Comparison of ENCODE assay signal across 16 mouse cellular contexts in genomic region chr13:25750460-25751408, GRCm38 (mm10).
DNase-seq lines count a peak whose midpoint lies in the region; ATAC-seq lines count a peak whose summit lies in the region.
"Had no signal": no experiment of that assay in that cellular context is flagged by ENCODE, and none has a peak within 500 bp of the region (broad histone marks: within the 10 kb centered on the region; RNA-seq: fewer than 3 reads in every experiment).

No protein-coding gene starts in this region.

- no peaks in the 10 kb centered on the region for H3K9me3 ChIP-seq in embryonic facial prominence, embryonic 11.5 days (replicated peaks; ENCODE audit: control insufficient read depth, low read length)
- no peaks in the 10 kb centered on the region for H3K9me3 ChIP-seq in forebrain, embryonic 11.5 days (ENCODE audit: control insufficient read depth, low read length)
- no peaks in the 10 kb centered on the region for H3K9me3 ChIP-seq in hindbrain, embryonic 10.5 days
- no peaks in the 10 kb centered on the region for H3K9me3 ChIP-seq in midbrain, embryonic 14.5 days (ENCODE audit: control insufficient read depth, low read length)
- H3K9me3 ChIP-seq: embryonic facial prominence, embryonic 15.5 days; limb, embryonic 15.5 days; stomach, embryonic 15.5 days had no signal

- H3K27me3 ChIP-seq in embryonic facial prominence, embryonic 11.5 days (ENCODE audit: control insufficient read depth, insufficient read depth, low read length), result no peaks in the 10 kb centered on the region
- H3K27me3 ChIP-seq in forebrain, embryonic 11.5 days (ENCODE audit: control insufficient read depth, insufficient read depth, low read length), result no peaks in the 10 kb centered on the region
- H3K27me3 ChIP-seq in hindbrain, embryonic 10.5 days (ENCODE audit: insufficient read depth, poor library complexity, severe bottlenecking), result no peaks in the 10 kb centered on the region
- no peaks in the 10 kb centered on the region for H3K27me3 ChIP-seq in midbrain, embryonic 14.5 days (ENCODE audit: control insufficient read depth, insufficient read depth, low read length)
- H3K27me3 ChIP-seq: embryonic facial prominence, embryonic 15.5 days; limb, embryonic 15.5 days; stomach, embryonic 15.5 days had no signal

- no peak overlapping the region for H3K9ac ChIP-seq in embryonic facial prominence, embryonic 11.5 days (replicated peaks; ENCODE audit: low read length)
- H3K9ac ChIP-seq in forebrain, embryonic 11.5 days (ENCODE audit: low read length), result 0 out of 2 replicates have a peak overlapping the region, but pooled peaks have one; percentile 6
- H3K9ac ChIP-seq in midbrain, embryonic 14.5 days (replicated peaks; ENCODE audit: low read length), result no peak overlapping the region
- H3K9ac ChIP-seq: embryonic facial prominence, embryonic 15.5 days; limb, embryonic 15.5 days; stomach, embryonic 15.5 days had no signal

- H3K27ac ChIP-seq in embryonic facial prominence, embryonic 11.5 days (replicated peaks; ENCODE audit: low read depth, low read length), result no peak overlapping the region
- H3K27ac ChIP-seq in forebrain, embryonic 11.5 days (ENCODE audit: low read depth, low read length), result peak overlapping the region; percentile 55
- H3K27ac ChIP-seq in hindbrain, embryonic 10.5 days, result peak overlapping the region; percentile 78
- H3K27ac ChIP-seq in midbrain, embryonic 14.5 days (replicated peaks; ENCODE audit: low read depth, low read length), result peak overlapping the region; percentile 75
- H3K27ac ChIP-seq: embryonic facial prominence, embryonic 15.5 days; limb, embryonic 15.5 days; stomach, embryonic 15.5 days had no signal

- peak; percentile 85 for ATAC-seq in embryonic facial prominence, embryonic 11.5 days (replicated peaks; ENCODE audit: insufficient number of reproducible peaks, low FRiP score, low TSS enrichment, low read depth)
- peak; percentile 82 for ATAC-seq in forebrain, embryonic 11.5 days (replicated peaks; ENCODE audit: low FRiP score)
- ATAC-seq in midbrain, embryonic 14.5 days (ENCODE audit: low FRiP score, low TSS enrichment), result peak; percentile 92
- no peak for ATAC-seq in megakaryocyte, adult 5-6 weeks (ENCODE audit: poor library complexity, severe bottlenecking)
- ATAC-seq: lung, postnatal 0 days had no signal

- 29% methylated on average over 8 of the region's 8 CpGs for WGBS in embryonic facial prominence, embryonic 11.5 days
- WGBS in forebrain, embryonic 11.5 days, result 11% methylated on average over 8 of the region's 8 CpGs
- 19% methylated on average over 8 of the region's 8 CpGs for WGBS in hindbrain, embryonic 10.5 days
- WGBS in midbrain, embryonic 14.5 days, result 2% methylated on average over 8 of the region's 8 CpGs

- no peak overlapping the region for H3K4me3 ChIP-seq in embryonic facial prominence, embryonic 11.5 days (ENCODE audit: low read depth, low read length)
- H3K4me3 ChIP-seq in forebrain, embryonic 11.5 days (ENCODE audit: low read depth, low read length), result no peak overlapping the region
- no peak overlapping the region for H3K4me3 ChIP-seq in hindbrain, embryonic 10.5 days
- no peak overlapping the region for H3K4me3 ChIP-seq in midbrain, embryonic 14.5 days (replicated peaks; ENCODE audit: low read depth, low read length)
- H3K4me3 ChIP-seq: embryonic facial prominence, embryonic 15.5 days; limb, embryonic 15.5 days; stomach, embryonic 15.5 days had no signal

- no peaks in the 10 kb centered on the region for H3K4me1 ChIP-seq in embryonic facial prominence, embryonic 11.5 days (ENCODE audit: control insufficient read depth, insufficient read depth, low read length)
- H3K4me1 ChIP-seq in forebrain, embryonic 11.5 days (replicated peaks; ENCODE audit: control insufficient read depth, insufficient read depth, low read length), result peaks cover 5% of the 10 kb centered on the region; the same call in 1 of the 2 replicates
- H3K4me1 ChIP-seq in hindbrain, embryonic 10.5 days (replicated peaks), result peaks cover 16% of the 10 kb centered on the region
- H3K4me1 ChIP-seq in midbrain, embryonic 14.5 days (ENCODE audit: control insufficient read depth, insufficient read depth, low read length), result peaks cover 14% of the 10 kb centered on the region; the same call in 1 of the 2 replicates
- H3K4me1 ChIP-seq: embryonic facial prominence, embryonic 15.5 days; limb, embryonic 15.5 days; stomach, embryonic 15.5 days had no signal

- no peak overlapping the region for H3K4me2 ChIP-seq in embryonic facial prominence, embryonic 11.5 days (ENCODE audit: low read depth, low read length)
- H3K4me2 ChIP-seq in forebrain, embryonic 11.5 days (ENCODE audit: low read depth, low read length, severe bottlenecking), result no peak overlapping the region
- peak overlapping the region; percentile 3; the same call in 1 of the 2 replicates for H3K4me2 ChIP-seq in midbrain, embryonic 14.5 days (ENCODE audit: low read length)
- H3K4me2 ChIP-seq: embryonic facial prominence, embryonic 15.5 days; limb, embryonic 15.5 days; stomach, embryonic 15.5 days had no signal

- DNase-seq in embryonic facial prominence, embryonic 11.5 days (ENCODE audit: low spot score), result no peak
- peak; percentile 51 for DNase-seq in forebrain, embryonic 11.5 days (ENCODE audit: low spot score)
- peak; percentile 17 for DNase-seq in hindbrain, embryonic 10.5 days (ENCODE audit: low spot score)
- peak; percentile 74 for DNase-seq in midbrain, embryonic 14.5 days
- DNase-seq in kidney, postnatal 25 days, result no peak
- DNase-seq in gastrocnemius, adult 18-20 months (ENCODE audit: low spot score), result no peak
- DNase-seq: adrenal gland, postnatal 10 days; cerebellum, adult 11-12 months; gastrocnemius, postnatal 36 days; kidney, adult 18-20 months; right cerebral cortex, postnatal 14 days had no signal

- H3K36me3 ChIP-seq in embryonic facial prominence, embryonic 11.5 days (replicated peaks; ENCODE audit: control insufficient read depth, insufficient read depth, low read depth, low read length), result no peaks in the 10 kb centered on the region
- no peaks in the 10 kb centered on the region for H3K36me3 ChIP-seq in forebrain, embryonic 11.5 days (ENCODE audit: control insufficient read depth, insufficient read depth, low read length)
- no peaks in the 10 kb centered on the region for H3K36me3 ChIP-seq in hindbrain, embryonic 10.5 days
- no peaks in the 10 kb centered on the region for H3K36me3 ChIP-seq in midbrain, embryonic 14.5 days (ENCODE audit: control insufficient read depth, insufficient read depth, low read length)
- H3K36me3 ChIP-seq: embryonic facial prominence, embryonic 15.5 days; limb, embryonic 15.5 days; stomach, embryonic 15.5 days had no signal

Comparison
In these comparisons a context has a peak if more than half of its experiments do, and no peak if none do; other contexts are left out.
1. DNase-seq: peak in forebrain, embryonic 11.5 days (single experiment), hindbrain, embryonic 10.5 days (single experiment) and midbrain, embryonic 14.5 days (single experiment); none in embryonic facial prominence, embryonic 11.5 days (single experiment), kidney, postnatal 25 days (0 of 2) and gastrocnemius, adult 18-20 months (single experiment).